Mouse (Mus musculus) MEL (cell line): ENCODE data around the gene Nfia. TPM values are rescaled to one million over a fixed set of nuclear protein-coding genes. Genes with fewer than 3 reads are reported as not detected.
A peak's percentile ranks its signal among the peaks of the same experiment; 100 is the strongest.

Source experiments
- DNase-seq: peaks from one replicate; pipeline ENCODE4 v3.0.0; 2011; ENCODE audit warnings: low read depth, low spot score
- H3K27ac ChIP-seq: 2 replicates; pipeline ENCODE4 v1.5.1; 2012; ENCODE audit warnings: low read depth, mild to moderate bottlenecking, control low read depth, low read length, moderate library complexity; ENCODE audit not compliant: control insufficient read depth
- H3K27me3 ChIP-seq, 2 experiments: fragments of 150-350 bp in 1 of 2; sonication (generic) in 1 of 2; 2 replicates each; pipeline ENCODE4 v1.6.1; 2012; ENCODE audit warnings: low read length in 2 of 2, mild to moderate bottlenecking in 2 of 2, improper control_type of control experiment in 1 of 2, moderate library complexity in 1 of 2; ENCODE audit not compliant: insufficient read depth in 2 of 2, control insufficient read depth in 1 of 2
- H3K36me3 ChIP-seq, 2 experiments: 2 replicates each; pipeline ENCODE4 v1.6.1; 2012 to 2014; ENCODE audit warnings: low read length in 2 of 2, improper control_type of control experiment in 1 of 2, inconsistent platforms in 1 of 2, mild to moderate bottlenecking in 1 of 2; ENCODE audit not compliant: insufficient read depth in 2 of 2, control insufficient read depth in 1 of 2
- H3K4me1 ChIP-seq, 2 experiments: fragments of 150-350 bp in 1 of 2; sonication (generic) in 1 of 2; 2 replicates each; pipeline ENCODE4 v1.6.1; 2012; ENCODE audit warnings: low read length in 2 of 2, improper control_type of control experiment in 1 of 2, mild to moderate bottlenecking in 1 of 2; ENCODE audit not compliant: insufficient read depth in 2 of 2, control insufficient read depth in 1 of 2
- H3K4me3 ChIP-seq, 2 experiments: fragments of 150-350 bp in 1 of 2; sonication (generic) in 1 of 2; 2 replicates each; pipeline ENCODE4 v1.5.1; 2012; ENCODE audit warnings: low read depth in 2 of 2, low read length in 2 of 2, mild to moderate bottlenecking in 2 of 2, moderate library complexity in 2 of 2, control low read depth in 1 of 2, improper control_type of control experiment in 1 of 2; ENCODE audit not compliant: control insufficient read depth in 1 of 2, insufficient read depth in 1 of 2
- H3K79me2 ChIP-seq: 2 replicates; pipeline ENCODE4 v1.6.1; 2012; ENCODE audit warnings: mild to moderate bottlenecking, low read length, moderate library complexity; ENCODE audit not compliant: control insufficient read depth, poor library complexity, insufficient read depth
- H3K9ac ChIP-seq: 2 replicates; pipeline ENCODE4 v1.6.1; 2012; ENCODE audit warnings: low read depth, mild to moderate bottlenecking, control low read depth, low read length, moderate library complexity; ENCODE audit not compliant: control insufficient read depth, poor library complexity, severe bottlenecking
- H3K9me3 ChIP-seq: fragments of 150-350 bp; sonication (generic); replicated peaks from 2 replicates; pipeline ENCODE4 v1.6.1; 2012; ENCODE audit warnings: mild to moderate bottlenecking, low read length, improper control_type of control experiment, moderate library complexity; ENCODE audit not compliant: insufficient read depth
- CHD1 ChIP-seq: IDR thresholded peaks from 2 replicates; pipeline ENCODE4 v1.6.1; 2012; ENCODE audit warnings: low read depth, mild to moderate bottlenecking, inconsistent platforms, low read length, improper control_type of control experiment
- EP300 ChIP-seq, 2 experiments: IDR thresholded peaks; 2 replicates each; pipeline ENCODE4 v1.6.1; 2011; ENCODE audit warnings: improper control_type of control experiment in 2 of 2, low read length in 2 of 2, low read depth in 1 of 2, mild to moderate bottlenecking in 1 of 2
- HCFC1 ChIP-seq: IDR thresholded peaks from 2 replicates; pipeline ENCODE4 v1.6.1; 2012; ENCODE audit warnings: low read depth, mild to moderate bottlenecking, inconsistent platforms, low read length, improper control_type of control experiment, moderate library complexity
- MAZ ChIP-seq: IDR thresholded peaks from 2 replicates; pipeline ENCODE4 v1.6.1; 2012; ENCODE audit warnings: low read depth, mild to moderate bottlenecking, inconsistent platforms, low read length, improper control_type of control experiment
- MYC ChIP-seq: IDR thresholded peaks from 2 replicates; pipeline ENCODE4 v1.6.1; 2011; ENCODE audit warnings: low read depth, mild to moderate bottlenecking, low read length, improper control_type of control experiment, moderate library complexity
- NRF1 ChIP-seq: IDR thresholded peaks from 2 replicates; pipeline ENCODE4 v1.6.1; 2014; ENCODE audit warnings: low read depth, mild to moderate bottlenecking, inconsistent platforms, low read length, improper control_type of control experiment, moderate library complexity; ENCODE audit not compliant: poor library complexity, insufficient read depth, severe bottlenecking
- POLR2AphosphoS2 ChIP-seq: IDR thresholded peaks from 2 replicates; pipeline ENCODE4 v1.6.1; 2011; ENCODE audit warnings: low read length, improper control_type of control experiment
- TBP ChIP-seq: IDR thresholded peaks from 2 replicates; pipeline ENCODE4 v1.8.0; 2011; ENCODE audit warnings: low read depth, low read length, improper control_type of control experiment
- ZC3H11A ChIP-seq: IDR thresholded peaks from 2 replicates; pipeline ENCODE4 v1.6.1; 2012; ENCODE audit warnings: low read depth, mild to moderate bottlenecking, inconsistent platforms, low read length, improper control_type of control experiment
- ZNF384 ChIP-seq: IDR thresholded peaks from 2 replicates; pipeline ENCODE4 v1.6.1; 2012; ENCODE audit warnings: low read depth, mild to moderate bottlenecking, inconsistent platforms, low read length, improper control_type of control experiment
- polyA plus RNA-seq, 2 experiments: library from polyadenylated mRNA; stranded (reverse) in 1 of 2; unstranded in 1 of 2; fragments of >175 nt in 1 of 2; fragments of >200 nt in 1 of 2; gene quantifications; 2 replicates each; pipeline versions ENCODE4 v1.2.1 to v1.2.4; 2012; ENCODE audit warnings: low replicate concordance in 2 of 2, low read depth in 1 of 2; ENCODE audit not compliant: insufficient read length in 2 of 2, insufficient read depth in 1 of 2, missing spikeins in 1 of 2
- total RNA-seq: library from RNA; depleted of rRNA; stranded (reverse); fragments of 300-350 nt; gene quantifications from 2 replicates; pipeline ENCODE4 v1.2.3, GENCODE M21; 2012

Nfia gene
- total and polyA plus RNA-seq, 3 experiments, result 10.2 to 20.5 (median 13.4) TPM

- DNase-seq, result no peak
- Histone ChIP-seq H3K9ac (no peak overlapping the region), H3K9me3 (no peaks in the 10 kb centered on the region)
- TF ChIP-seq ZNF384 (no peak), CHD1 (no peak), NRF1 (no peak), MYC (no peak), MAZ (no peak), ZC3H11A (no peak), TBP (no peak), EP300 (IDR thresholded peaks at IDR 0.05; ENCODE audit: low read depth in 1 of 2, low read length in 2 of 2) (no peak), POLR2AphosphoS2 (no peak)
- TF ChIP-seq, all 39 proteins: peak for 0
- no peaks in the 10 kb centered on the region for H3K27me3 ChIP-seq
- no peak overlapping the region for H3K27ac ChIP-seq
- peaks cover 15 to 37% of the 10 kb centered on the region in 2 experiments for H3K36me3 ChIP-seq
- H3K79me2 ChIP-seq, result peaks cover 39% of the 10 kb centered on the region
- H3K4me3 ChIP-seq, result no peak overlapping the region
- peaks cover 17 to 18% of the 10 kb centered on the region in 2 experiments for H3K4me1 ChIP-seq
Measured at GRCm38 (mm10) chr4:97912560-97912959, 140.0 kb downstream of the Nfia start.

- no peak for TF ChIP-seq HCFC1
- TF ChIP-seq, all 39 proteins: peak for 0
- no peak overlapping the region for H3K9ac ChIP-seq
- H3K79me2 ChIP-seq, result peaks cover 45% of the 10 kb centered on the region
- no peaks in the 10 kb centered on the region for H3K27me3 ChIP-seq
- DNase-seq, result peak; percentile 45
- H3K4me1 ChIP-seq, result peaks cover 14 to 17% of the 10 kb centered on the region in 2 experiments
- no peaks in the 10 kb centered on the region for H3K9me3 ChIP-seq
- H3K4me3 ChIP-seq, result no peak overlapping the region
- peaks cover 15 to 30% of the 10 kb centered on the region in 2 experiments for H3K36me3 ChIP-seq
- H3K27ac ChIP-seq, result no peak overlapping the region
Measured at GRCm38 (mm10) chr4:97914348-97914747, 141.8 kb downstream of the Nfia start.

GRCm38 (mm10) chr4:97914761-97915160 is 142.2 kb downstream of the Nfia start:
- H3K4me3 ChIP-seq, result no peak overlapping the region
- no peak overlapping the region for H3K27ac ChIP-seq
- no peak for TF ChIP-seq MAZ
- no peak overlapping the region for H3K9ac ChIP-seq
- H3K79me2 ChIP-seq, result peaks cover 46% of the 10 kb centered on the region
- H3K27me3 ChIP-seq, result no peaks in the 10 kb centered on the region
- DNase-seq, result no peak
- peaks cover 9 to 17% of the 10 kb centered on the region in 2 experiments for H3K4me1 ChIP-seq
- peaks cover 15 to 32% of the 10 kb centered on the region in 2 experiments for H3K36me3 ChIP-seq
- H3K9me3 ChIP-seq, result no peaks in the 10 kb centered on the region
